Mouse (Mus musculus): ENCODE measurements around the gene Rasgrf1. TPM values are rescaled to one million over a fixed set of nuclear protein-coding genes. Genes with fewer than 3 reads are reported as not detected.

Gene Rasgrf1
- 4.0 TPM for polyA plus RNA-seq (2015; fragmentation: Illumina TruSeq; extraction: RNeasy Lipid Tissue Mini Kit (QIAGEN cat#74804); ENCODE audit: insufficient read depth, low read depth, low replicate concordance)

DNA sequence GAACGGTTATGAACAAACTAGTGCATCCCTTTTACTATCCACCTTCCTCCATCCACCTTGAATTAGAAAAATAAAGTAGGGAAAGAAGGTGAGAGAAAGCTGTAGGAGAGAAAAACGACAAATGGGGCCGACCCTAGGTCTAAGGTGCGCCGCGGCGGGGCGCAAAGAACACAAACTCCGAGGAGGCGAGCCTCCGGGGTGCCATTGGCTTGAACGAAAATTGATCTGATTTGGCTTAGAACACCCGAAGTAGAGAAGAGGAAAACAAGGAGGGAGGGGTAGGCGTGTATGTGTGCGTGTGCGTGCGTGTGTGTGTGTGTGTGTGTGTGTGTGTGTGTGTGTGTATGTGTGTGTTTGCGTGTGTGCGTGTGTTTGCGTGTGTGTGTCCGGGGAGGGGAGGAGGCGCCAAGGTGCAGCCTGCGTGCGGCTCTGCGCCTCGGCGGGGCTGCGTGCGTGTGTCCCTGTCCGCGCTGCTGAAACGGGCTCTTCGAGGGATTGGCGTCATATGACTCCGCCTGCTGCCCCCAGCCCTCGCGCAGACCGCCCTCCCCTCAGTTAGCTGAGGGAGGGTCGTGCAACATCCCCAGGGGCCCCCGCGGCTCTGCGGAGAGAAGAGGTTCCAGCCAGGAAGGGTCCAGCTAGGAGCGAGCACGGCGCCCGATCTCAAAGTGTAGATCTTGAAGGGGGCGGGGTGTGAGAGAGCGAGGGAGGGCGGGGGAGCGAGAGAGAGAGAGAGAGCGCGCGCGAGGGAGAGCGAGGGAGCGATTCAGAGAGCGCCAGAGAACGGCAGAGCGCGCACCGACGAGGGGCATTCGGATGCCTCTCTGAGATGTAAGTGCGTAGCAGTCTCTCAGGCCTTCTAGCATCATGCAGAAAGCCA lies at the start of gene Rasgrf1:
Gene Rasgrf1 (plus strand): TSS at position 778 of the 880 bp plus-strand sequence.

GRCm38 (mm10) chr9:90053852-90054251 lies 144.1 kb downstream of the Rasgrf1 start, which contains the start of gene Ctsh:
TSS of gene Ctsh (plus strand) at chr9:90054152.

Other genes with a start within 250 kb of the Rasgrf1 start
- 86.9 TPM for gene Tmed3, start 204.8 kb upstream of the Rasgrf1 start, polyA plus RNA-seq (2015; fragmentation: Illumina TruSeq; extraction: RNeasy Lipid Tissue Mini Kit (QIAGEN cat#74804); ENCODE audit: insufficient read depth, low read depth, low replicate concordance)
- not detected for gene Ankrd34c, start 171.4 kb upstream of the Rasgrf1 start, polyA plus RNA-seq (2015; fragmentation: Illumina TruSeq; extraction: RNeasy Lipid Tissue Mini Kit (QIAGEN cat#74804); ENCODE audit: insufficient read depth, low read depth, low replicate concordance)
- 23.3 TPM for gene Ctsh, start 144.2 kb downstream of the Rasgrf1 start, polyA plus RNA-seq (2015; fragmentation: Illumina TruSeq; extraction: RNeasy Lipid Tissue Mini Kit (QIAGEN cat#74804); ENCODE audit: insufficient read depth, low read depth, low replicate concordance)
- gene Morf4l1, start 204.9 kb downstream of the Rasgrf1 start, polyA plus RNA-seq (2015; fragmentation: Illumina TruSeq; extraction: RNeasy Lipid Tissue Mini Kit (QIAGEN cat#74804); ENCODE audit: insufficient read depth, low read depth, low replicate concordance), result 56.0 TPM

All from pancreas, adult 10 weeks (tissue).